In genomic region chr17:56040857-56041163, GRCm38 (mm10) we compare ENCODE assay signal across 8 mouse cellular contexts. TPM values are rescaled to one million over a fixed set of nuclear protein-coding genes. Genes with fewer than 3 reads are reported as not detected.
A peak's percentile ranks its signal among the peaks of the same experiment; 100 is the strongest.
DNase-seq lines count a peak whose midpoint lies in the region; ATAC-seq and TF ChIP-seq lines count a peak whose summit lies in the region.

No protein-coding gene starts in this region.

- DNase-seq in testis, postnatal 14 days (ENCODE audit: low spot score), result no peak
- no peak for DNase-seq in forebrain, embryonic 11.5 days (ENCODE audit: low spot score)
- no peak for DNase-seq in liver, adult 2 months (ENCODE audit: extremely low read depth, low read depth, low spot score)
- no peak for DNase-seq in stomach, postnatal 0 days (ENCODE audit: low spot score)
- no peak for DNase-seq in urinary bladder, postnatal 4 days (ENCODE audit: low spot score in 2 of 2)
- DNase-seq in frontal cortex, postnatal 25 days (ENCODE audit: low spot score in 2 of 2), result no peak
- DNase-seq in urinary bladder, postnatal 25 days (ENCODE audit: low spot score), result no peak

- peak overlapping the region; percentile 83 for H3K9ac ChIP-seq in forebrain, embryonic 11.5 days (ENCODE audit: low read length)
- H3K9ac ChIP-seq in liver, adult 2 months (ENCODE audit: low read depth, low read length), result no peak overlapping the region
- H3K9ac ChIP-seq in stomach, postnatal 0 days (ENCODE audit: low read length), result peak overlapping the region; percentile 73

- H3K36me3 ChIP-seq in testis, adult 2 months (ENCODE audit: control insufficient read depth, insufficient read depth, low read length), result no peaks in the 10 kb centered on the region; the same call in 1 of the 2 replicates
- no peaks in the 10 kb centered on the region for H3K36me3 ChIP-seq in forebrain, embryonic 11.5 days (ENCODE audit: control insufficient read depth, insufficient read depth, low read length)
- H3K36me3 ChIP-seq in liver, adult 2 months (ENCODE audit: control insufficient read depth, insufficient read depth, low read length), result no peaks in the 10 kb centered on the region
- no peaks in the 10 kb centered on the region for H3K36me3 ChIP-seq in stomach, postnatal 0 days (ENCODE audit: control insufficient read depth, insufficient read depth, low read length)

- no peak for TF ChIP-seq CTCF in testis, adult 2 months (IDR thresholded peaks at IDR 0.05; ENCODE audit: control insufficient read depth, insufficient read depth, insufficient replicate concordance, low read depth, low read length)
- no peak for TF ChIP-seq CTCF in liver, adult 2 months (IDR thresholded peaks at IDR 0.05; ENCODE audit: low read depth, low read length)
- TF ChIP-seq CTCF in stomach, postnatal 0 days (IDR thresholded peaks at IDR 0.05; ENCODE audit: low read depth), result no peak

- peak overlapping the region; percentile 61 for H3K4me2 ChIP-seq in forebrain, embryonic 11.5 days (ENCODE audit: low read depth, low read length, severe bottlenecking)
- H3K4me2 ChIP-seq in stomach, postnatal 0 days (replicated peaks; ENCODE audit: low read depth), result peak overlapping the region; percentile 74

- H3K27ac ChIP-seq in testis, adult 2 months (ENCODE audit: control insufficient read depth, insufficient read depth, low read depth, low read length), result peak overlapping the region; percentile 82
- H3K27ac ChIP-seq in forebrain, embryonic 11.5 days (ENCODE audit: low read depth, low read length), result peak overlapping the region; percentile 18; the same call in 1 of the 2 replicates
- H3K27ac ChIP-seq in liver, adult 2 months (replicated peaks; ENCODE audit: insufficient read depth, low read depth, low read length), result no peak overlapping the region
- H3K27ac ChIP-seq in stomach, postnatal 0 days (replicated peaks), result peak overlapping the region; percentile 50

- WGBS in forebrain, embryonic 11.5 days, result 4% methylated on average over 12 of the region's 12 CpGs
- 9% methylated on average over 12 of the region's 12 CpGs for WGBS in liver, adult 2 months
- WGBS in stomach, postnatal 0 days, result 2% methylated on average over 12 of the region's 12 CpGs

- H3K79me2 ChIP-seq in liver, adult 2 months (ENCODE audit: control insufficient read depth, insufficient read depth, low read length), result peaks cover 5% of the 10 kb centered on the region; the same call in 1 of the 2 replicates

- H3K27me3 ChIP-seq in testis, adult 2 months (ENCODE audit: control insufficient read depth, insufficient read depth, low read length), result no peaks in the 10 kb centered on the region
- H3K27me3 ChIP-seq in forebrain, embryonic 11.5 days (ENCODE audit: control insufficient read depth, insufficient read depth, low read length), result no peaks in the 10 kb centered on the region
- no peaks in the 10 kb centered on the region for H3K27me3 ChIP-seq in liver, adult 2 months (ENCODE audit: control insufficient read depth, insufficient read depth, low read length)
- H3K27me3 ChIP-seq in stomach, postnatal 0 days (ENCODE audit: control insufficient read depth, insufficient read depth, low read length), result no peaks in the 10 kb centered on the region

- peak overlapping the region; percentile 97 for H3K4me3 ChIP-seq in testis, adult 2 months (ENCODE audit: control insufficient read depth, low read depth, low read length)
- H3K4me3 ChIP-seq in forebrain, embryonic 11.5 days (ENCODE audit: low read depth, low read length), result peak overlapping the region; percentile 80
- peak overlapping the region; percentile 48; the same call in 1 of the 2 replicates for H3K4me3 ChIP-seq in liver, adult 2 months (ENCODE audit: insufficient read depth, low read depth, low read length)
- H3K4me3 ChIP-seq in stomach, postnatal 0 days (ENCODE audit: low read depth, low read length), result peak overlapping the region; percentile 78

- no peaks in the 10 kb centered on the region for H3K9me3 ChIP-seq in forebrain, embryonic 11.5 days (ENCODE audit: control insufficient read depth, low read length)
- no peaks in the 10 kb centered on the region for H3K9me3 ChIP-seq in stomach, postnatal 0 days (ENCODE audit: control insufficient read depth, low read length)

- H3K4me1 ChIP-seq in testis, adult 2 months (ENCODE audit: control insufficient read depth, insufficient read depth, low read length), result peaks cover 9% of the 10 kb centered on the region
- peaks cover 9% of the 10 kb centered on the region for H3K4me1 ChIP-seq in forebrain, embryonic 11.5 days (replicated peaks; ENCODE audit: control insufficient read depth, insufficient read depth, low read length)
- peaks cover 2% of the 10 kb centered on the region; the same call in 1 of the 2 replicates for H3K4me1 ChIP-seq in liver, adult 2 months (ENCODE audit: control insufficient read depth, insufficient read depth, low read length)
- no peaks in the 10 kb centered on the region for H3K4me1 ChIP-seq in stomach, postnatal 0 days (replicated peaks; ENCODE audit: control insufficient read depth, insufficient read depth)

- TF ChIP-seq POLR2A in testis, adult 2 months (IDR thresholded peaks at IDR 0.05; ENCODE audit: control insufficient read depth, low read depth, low read length), result no peak
- TF ChIP-seq POLR2A in liver, adult 2 months (IDR thresholded peaks at IDR 0.05; ENCODE audit: extremely low read depth, insufficient read depth, low read length), result no peak

- TF ChIP-seq EP300 in stomach, postnatal 0 days (optimal IDR thresholded peaks at IDR 0.05), result no peak

- ATAC-seq in forebrain, embryonic 11.5 days (replicated peaks; ENCODE audit: low FRiP score), result no peak
- no peak for ATAC-seq in stomach, postnatal 0 days (ENCODE audit: low FRiP score, low TSS enrichment)

RNA-seq across cellular contexts. Expression of gene Chaf1a, which starts 0.6 kb away (rescaled TPM):
- 70.3 and 71.8 TPM in 2 replicates for polyA plus RNA-seq in testis, adult 2 months (2012; rRNA removed)
- polyA plus RNA-seq in forebrain, embryonic 11.5 days (2014; fragmentation: Nextera tagmentation; extraction: Ambion mirVana), result 38.0 and 38.6 TPM in 2 replicates
- 0.37 and 0.81 TPM in 2 replicates for total RNA-seq in liver, adult 2 months (2014; rRNA removed)
- polyA plus RNA-seq in liver, adult 2 months (2012; rRNA removed), result 0.26 and 0.31 TPM in 2 replicates
- 4.5 and 5.0 TPM in 2 replicates for polyA plus RNA-seq in stomach, postnatal 0 days (2015; fragmentation: Nextera tagmentation; extraction: Ambion mirVana)

RNA-seq across cellular contexts. Expression of gene Sh3gl1, which starts 4.4 kb away (rescaled TPM):
- polyA plus RNA-seq in testis, adult 2 months (2012; rRNA removed), result 91.9 and 105 TPM in 2 replicates
- 129 and 133 TPM in 2 replicates for polyA plus RNA-seq in forebrain, embryonic 11.5 days (2014; fragmentation: Nextera tagmentation; extraction: Ambion mirVana)
- total RNA-seq in liver, adult 2 months (2014; rRNA removed), result 8.8 and 10.5 TPM in 2 replicates
- 33.5 and 40.0 TPM in 2 replicates for polyA plus RNA-seq in liver, adult 2 months (2012; rRNA removed)
- polyA plus RNA-seq in stomach, postnatal 0 days (2015; fragmentation: Nextera tagmentation; extraction: Ambion mirVana), result 100 and 101 TPM in 2 replicates

RNA-seq across cellular contexts. Expression of gene Ubxn6, which starts 34.0 kb away (rescaled TPM):
- 646 and 694 TPM in 2 replicates for polyA plus RNA-seq in testis, adult 2 months (2012; rRNA removed)
- polyA plus RNA-seq in forebrain, embryonic 11.5 days (2014; fragmentation: Nextera tagmentation; extraction: Ambion mirVana), result 39.0 and 43.2 TPM in 2 replicates
- 34.9 and 42.9 TPM in 2 replicates for total RNA-seq in liver, adult 2 months (2014; rRNA removed)
- polyA plus RNA-seq in liver, adult 2 months (2012; rRNA removed), result 55.8 and 56.0 TPM in 2 replicates
- polyA plus RNA-seq in stomach, postnatal 0 days (2015; fragmentation: Nextera tagmentation; extraction: Ambion mirVana), result 43.0 and 45.1 TPM in 2 replicates

RNA-seq across cellular contexts. Expression of gene Mpnd, which starts 35.3 kb away (rescaled TPM):
- 12.7 and 13.1 TPM in 2 replicates for polyA plus RNA-seq in testis, adult 2 months (2012; rRNA removed)
- polyA plus RNA-seq in forebrain, embryonic 11.5 days (2014; fragmentation: Nextera tagmentation; extraction: Ambion mirVana), result 164 and 191 TPM in 2 replicates
- total RNA-seq in liver, adult 2 months (2014; rRNA removed), result 86.2 and 93.2 TPM in 2 replicates
- polyA plus RNA-seq in liver, adult 2 months (2012; rRNA removed), result 142 and 175 TPM in 2 replicates
- polyA plus RNA-seq in stomach, postnatal 0 days (2015; fragmentation: Nextera tagmentation; extraction: Ambion mirVana), result 28.9 and 34.9 TPM in 2 replicates

RNA-seq across cellular contexts. Expression of gene Stap2, which starts 35.4 kb away (rescaled TPM):
- 18.4 and 19.1 TPM in 2 replicates for polyA plus RNA-seq in testis, adult 2 months (2012; rRNA removed)
- polyA plus RNA-seq in forebrain, embryonic 11.5 days (2014; fragmentation: Nextera tagmentation; extraction: Ambion mirVana), result 5.3 and 6.4 TPM in 2 replicates
- 30.9 and 35.3 TPM in 2 replicates for total RNA-seq in liver, adult 2 months (2014; rRNA removed)
- 38.8 and 44.8 TPM in 2 replicates for polyA plus RNA-seq in liver, adult 2 months (2012; rRNA removed)
- polyA plus RNA-seq in stomach, postnatal 0 days (2015; fragmentation: Nextera tagmentation; extraction: Ambion mirVana), result 44.2 and 50.6 TPM in 2 replicates

Comparison
In these comparisons a context has a peak if more than half of its experiments do, and no peak if none do; other contexts are left out.
1. RNA of gene Ubxn6, which starts 34.0 kb away (polyA plus RNA-seq): 646 to 694 TPM in testis, adult 2 months; 55.8 to 56.0 TPM in liver, adult 2 months, 39.0 to 43.2 TPM in forebrain, embryonic 11.5 days and 43.0 to 45.1 TPM in stomach, postnatal 0 days; every median in the first group is over 10 times any median in the second.
2. Peak in every context shown above with its lines, with median percentiles within 50 percentile points of each other: H3K4me3 ChIP-seq.